Mouse (Mus musculus): ENCODE results near the gene Gsto2.

DNA sequence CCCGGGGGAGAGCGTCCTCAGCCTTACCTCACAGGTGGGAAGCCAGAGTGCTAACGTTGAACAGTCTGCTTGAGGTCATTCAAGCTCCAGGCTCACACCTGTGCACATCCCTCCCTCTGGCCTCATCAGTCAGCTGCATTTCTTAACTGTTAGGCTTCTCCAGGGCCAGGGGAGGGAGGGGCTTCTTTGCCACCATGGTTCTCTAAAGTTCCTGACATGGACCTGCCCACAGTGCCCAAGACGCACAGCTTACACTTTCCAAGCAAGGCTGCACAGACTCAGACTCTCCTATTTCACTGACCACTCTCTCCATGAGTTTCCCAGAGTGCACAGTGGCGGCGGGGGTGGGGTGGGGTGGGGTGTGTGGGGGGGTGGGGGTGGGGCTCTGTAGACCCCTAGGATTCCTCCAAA lies 43.6 kb downstream of the Gsto2 start:
- no peak for TF ChIP-seq CTCF (IDR thresholded peaks at IDR 0.05; ENCODE audit: low read depth)
- no peak for TF ChIP-seq EP300 (IDR thresholded peaks at IDR 0.05; ENCODE audit: low read depth)

Data from liver, postnatal 0 days (tissue).